Mouse (Mus musculus) myocyte (in vitro differentiated cells): ENCODE measurements around the gene Tmc7. TPM values are rescaled to one million over a fixed set of nuclear protein-coding genes. Genes with fewer than 3 reads are reported as not detected.

ENCODE experiments used
- H3K27me3 ChIP-seq: one replicate; pipeline ENCODE4 v1.6.1; 2011; ENCODE audit not compliant: control insufficient read depth, insufficient read depth, insufficient read length
- H3K36me3 ChIP-seq: one replicate; pipeline ENCODE4 v1.6.1; 2011; ENCODE audit not compliant: control insufficient read depth, insufficient read depth
- H3K4me2 ChIP-seq: one replicate; pipeline ENCODE4 v1.6.1; 2011; ENCODE audit warnings: low read depth, control low read depth
- H3K4me3 ChIP-seq: one replicate; pipeline ENCODE4 v1.5.1; 2011; ENCODE audit warnings: mild to moderate bottlenecking, control low read depth, moderate library complexity
- H3K79me2 ChIP-seq: one replicate; pipeline ENCODE4 v1.6.1; 2011; ENCODE audit not compliant: control insufficient read depth, insufficient read depth
- H3ac ChIP-seq: one replicate; pipeline ENCODE4 v1.6.1; 2011; ENCODE audit not compliant: control insufficient read depth, insufficient read length
- CEBPB ChIP-seq: IDR thresholded peaks from 2 replicates; pipeline ENCODE4 v1.6.1; 2011; ENCODE audit warnings: mild to moderate bottlenecking, moderate library complexity; ENCODE audit not compliant: poor library complexity, insufficient read depth, severe bottlenecking
- E2F4 ChIP-seq: IDR thresholded peaks from one replicate; pipeline ENCODE4 v1.6.1; 2011; ENCODE audit warnings: mild to moderate bottlenecking, control low read depth, moderate library complexity; ENCODE audit not compliant: insufficient read depth
- MAX ChIP-seq: IDR thresholded peaks from one replicate; pipeline ENCODE4 v1.6.1; 2011; ENCODE audit warnings: low read depth, mild to moderate bottlenecking, control low read depth
- MYOD1 ChIP-seq, 3 experiments: IDR thresholded peaks; one replicate each; pipeline ENCODE4 v1.6.1; 2011; ENCODE audit warnings: control low read depth in 2 of 3, low read depth in 2 of 3, mild to moderate bottlenecking in 2 of 3, moderate library complexity in 1 of 3; ENCODE audit not compliant: insufficient read length in 2 of 3, control insufficient read depth in 1 of 3
- MYOG ChIP-seq, 3 experiments: IDR thresholded peaks; one replicate each; pipeline ENCODE4 v1.6.1; 2011; ENCODE audit warnings: control low read depth in 2 of 3, low read depth in 2 of 3, mild to moderate bottlenecking in 2 of 3; ENCODE audit not compliant: insufficient read length in 2 of 3, control insufficient read depth in 1 of 3, insufficient read depth in 1 of 3
- POLR2A ChIP-seq: IDR thresholded peaks from one replicate; pipeline ENCODE4 v1.6.1; 2011; ENCODE audit warnings: low read depth, mild to moderate bottlenecking, control low read depth, moderate library complexity; ENCODE audit not compliant: insufficient read length
- POLR2AphosphoS2 ChIP-seq: IDR thresholded peaks from one replicate; pipeline ENCODE4 v1.6.1; 2011; ENCODE audit warnings: low read depth, control low read depth; ENCODE audit not compliant: insufficient read length
- REST ChIP-seq: IDR thresholded peaks from one replicate; pipeline ENCODE4 v1.6.1; 2011; ENCODE audit warnings: mild to moderate bottlenecking, control low read depth, moderate library complexity; ENCODE audit not compliant: insufficient read depth, insufficient read length
- SRF ChIP-seq: IDR thresholded peaks from one replicate; pipeline ENCODE4 v1.6.1; 2011; ENCODE audit warnings: low read depth; ENCODE audit not compliant: control insufficient read depth, insufficient read length
- TCF12 ChIP-seq: IDR thresholded peaks from one replicate; pipeline ENCODE4 v1.6.1; 2011; ENCODE audit warnings: mild to moderate bottlenecking, control low read depth; ENCODE audit not compliant: poor library complexity, insufficient read depth, severe bottlenecking
- TCF3 ChIP-seq: IDR thresholded peaks from one replicate; pipeline ENCODE4 v1.6.1; 2011; ENCODE audit warnings: low read depth, control low read depth; ENCODE audit not compliant: insufficient read length
- USF1 ChIP-seq: IDR thresholded peaks from one replicate; pipeline ENCODE4 v1.6.1; 2011; ENCODE audit warnings: low read depth, mild to moderate bottlenecking, control low read depth, moderate library complexity
- polyA plus RNA-seq: library from polyadenylated mRNA; unstranded; fragments of >200 nt; fragmentation: generic; extraction: Trizol; gene quantifications from one replicate; pipeline ENCODE4 v1.2.1, GENCODE M21; 2012; ENCODE audit warnings: missing spikeins

The Tmc7 gene
- polyA plus RNA-seq, 1 experiment = 0.02 TPM

- H3K36me3 ChIP-seq = no peaks in the 10 kb centered on the region
- TF ChIP-seq SRF (no peak), CEBPB (no peak), TCF3 (no peak), E2F4 (no peak), MAX (no peak), MYOG (IDR thresholded peaks at IDR 0.05; ENCODE audit: control insufficient read depth in 1 of 3, insufficient read depth in 1 of 3, insufficient read length in 2 of 3, low read depth in 2 of 3) (no peak), REST (no peak), POLR2A (peak; percentile 35), USF1 (peak; percentile 34), MYOD1 (IDR thresholded peaks at IDR 0.05; ENCODE audit: control insufficient read depth in 1 of 3, insufficient read length in 2 of 3, low read depth in 2 of 3) (no peak), POLR2AphosphoS2 (peak; percentile 55), TCF12 (no peak)
- no peaks in the 10 kb centered on the region for H3K79me2 ChIP-seq
- peak overlapping the region; percentile 86 for H3ac ChIP-seq
- H3K4me3 ChIP-seq = peak overlapping the region; percentile 39
- H3K4me2 ChIP-seq = peak overlapping the region; percentile 87
- H3K27me3 ChIP-seq = no peaks in the 10 kb centered on the region
Measured at GRCm38 (mm10) chr7:118532519-118533177, 51.9 kb downstream of the Tmc7 start.

GRCm38 (mm10) chr7:118526967-118527366, 57.6 kb downstream of the Tmc7 start:
- H3K4me2 ChIP-seq = no peak overlapping the region
- H3K79me2 ChIP-seq = no peaks in the 10 kb centered on the region
- no peak overlapping the region for H3ac ChIP-seq
- H3K4me3 ChIP-seq = no peak overlapping the region
- H3K27me3 ChIP-seq = no peaks in the 10 kb centered on the region
- TF ChIP-seq POLR2A = no peak
- no peak for TF ChIP-seq MYOG (IDR thresholded peaks at IDR 0.05; ENCODE audit: control insufficient read depth in 1 of 3, insufficient read depth in 1 of 3, insufficient read length in 2 of 3, low read depth in 2 of 3)
- no peak for TF ChIP-seq REST
- no peak for TF ChIP-seq MYOD1 (IDR thresholded peaks at IDR 0.05; ENCODE audit: control insufficient read depth in 1 of 3, insufficient read length in 2 of 3, low read depth in 2 of 3)
- TF ChIP-seq TCF3 = no peak
- no peak for TF ChIP-seq E2F4
- no peak for TF ChIP-seq CEBPB
- TF ChIP-seq USF1 = no peak
- no peak for TF ChIP-seq MAX
- TF ChIP-seq SRF = no peak
- no peak for TF ChIP-seq TCF12
- TF ChIP-seq POLR2AphosphoS2 = no peak
- H3K36me3 ChIP-seq = no peaks in the 10 kb centered on the region

DNA sequence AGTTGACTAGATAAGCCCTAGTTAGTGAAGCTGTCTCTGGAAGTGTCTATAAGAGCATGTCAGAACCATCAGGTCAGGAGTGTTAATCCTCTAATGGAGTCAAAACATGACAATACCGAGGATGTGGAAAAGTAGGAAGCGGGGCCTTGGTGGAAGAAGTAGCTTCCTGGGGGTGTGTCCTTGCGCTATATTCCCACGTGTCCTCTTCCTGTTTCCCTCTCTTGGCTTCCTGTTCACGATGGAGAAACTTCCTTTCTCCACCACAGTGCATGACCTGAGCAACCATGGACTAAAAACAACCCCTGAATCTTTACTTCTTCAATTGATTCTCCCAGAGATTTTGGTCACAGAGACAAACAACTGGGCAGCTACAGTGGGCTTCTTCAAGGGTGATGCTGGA, 62.5 kb downstream of the Tmc7 start:
- H3K27me3 ChIP-seq = no peaks in the 10 kb centered on the region
- no peaks in the 10 kb centered on the region for H3K79me2 ChIP-seq
- H3K4me2 ChIP-seq = no peak overlapping the region
- no peak for TF ChIP-seq MYOD1 (IDR thresholded peaks at IDR 0.05; ENCODE audit: control insufficient read depth in 1 of 3, insufficient read length in 2 of 3, low read depth in 2 of 3)
- no peak overlapping the region for H3ac ChIP-seq
- no peaks in the 10 kb centered on the region for H3K36me3 ChIP-seq
- H3K4me3 ChIP-seq = no peak overlapping the region

GRCm38 (mm10) chr7:118519661-118520060, 64.9 kb downstream of the Tmc7 start:
- no peaks in the 10 kb centered on the region for H3K27me3 ChIP-seq
- H3K4me3 ChIP-seq = no peak overlapping the region
- H3K4me2 ChIP-seq = no peak overlapping the region
- H3ac ChIP-seq = no peak overlapping the region
- TF ChIP-seq USF1 (no peak), SRF (no peak), TCF12 (no peak), MYOG (IDR thresholded peaks at IDR 0.05; ENCODE audit: control insufficient read depth in 1 of 3, insufficient read depth in 1 of 3, insufficient read length in 2 of 3, low read depth in 2 of 3) (no peak), E2F4 (no peak), CEBPB (no peak), REST (no peak), POLR2A (no peak), MAX (no peak), TCF3 (no peak), POLR2AphosphoS2 (no peak), MYOD1 (IDR thresholded peaks at IDR 0.05; ENCODE audit: control insufficient read depth in 1 of 3, insufficient read length in 2 of 3, low read depth in 2 of 3) (no peak)
- H3K79me2 ChIP-seq = no peaks in the 10 kb centered on the region
- no peaks in the 10 kb centered on the region for H3K36me3 ChIP-seq

- Histone ChIP-seq H3K36me3 (no peaks in the 10 kb centered on the region), H3K4me2 (no peak overlapping the region), H3K4me3 (no peak overlapping the region), H3ac (no peak overlapping the region), H3K27me3 (no peaks in the 10 kb centered on the region), H3K79me2 (no peaks in the 10 kb centered on the region)
- TF ChIP-seq MYOD1 (IDR thresholded peaks at IDR 0.05; ENCODE audit: control insufficient read depth in 1 of 3, insufficient read length in 2 of 3, low read depth in 2 of 3) (no peak), TCF3 (no peak), POLR2AphosphoS2 (no peak), TCF12 (no peak)
Measured at GRCm38 (mm10) chr7:118518687-118519086, 65.8 kb downstream of the Tmc7 start.
